Mouse (Mus musculus) layer of hippocampus, adult 11-12 months (tissue): ENCODE data around the gene Gm17304.

Source experiments
- DNase-seq: peaks from one replicate; pipeline ENCODE4 v3.0.0; 2022; ENCODE audit warnings: low spot score

Gene Gm17304

DNA sequence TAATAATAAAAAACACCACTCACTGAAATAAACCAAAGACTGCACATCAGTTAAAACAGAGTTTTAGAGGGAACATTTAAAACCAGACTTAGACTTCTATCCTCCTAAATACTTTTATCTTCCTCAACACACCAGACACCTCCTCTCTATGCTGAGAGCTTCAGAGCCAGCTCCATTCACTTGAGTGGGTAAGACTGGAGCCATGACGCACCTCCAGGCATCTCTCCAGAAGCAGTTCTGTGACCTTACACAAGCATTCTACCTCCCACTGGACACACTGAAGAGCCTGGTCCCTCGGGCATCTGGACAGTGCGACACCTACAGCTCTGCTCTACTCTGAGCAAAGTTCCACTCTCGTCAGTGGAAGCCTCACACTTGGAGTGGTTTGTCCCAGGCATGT lies 14.4 kb downstream of the Gm17304 start:
- no peak for DNase-seq

DNA sequence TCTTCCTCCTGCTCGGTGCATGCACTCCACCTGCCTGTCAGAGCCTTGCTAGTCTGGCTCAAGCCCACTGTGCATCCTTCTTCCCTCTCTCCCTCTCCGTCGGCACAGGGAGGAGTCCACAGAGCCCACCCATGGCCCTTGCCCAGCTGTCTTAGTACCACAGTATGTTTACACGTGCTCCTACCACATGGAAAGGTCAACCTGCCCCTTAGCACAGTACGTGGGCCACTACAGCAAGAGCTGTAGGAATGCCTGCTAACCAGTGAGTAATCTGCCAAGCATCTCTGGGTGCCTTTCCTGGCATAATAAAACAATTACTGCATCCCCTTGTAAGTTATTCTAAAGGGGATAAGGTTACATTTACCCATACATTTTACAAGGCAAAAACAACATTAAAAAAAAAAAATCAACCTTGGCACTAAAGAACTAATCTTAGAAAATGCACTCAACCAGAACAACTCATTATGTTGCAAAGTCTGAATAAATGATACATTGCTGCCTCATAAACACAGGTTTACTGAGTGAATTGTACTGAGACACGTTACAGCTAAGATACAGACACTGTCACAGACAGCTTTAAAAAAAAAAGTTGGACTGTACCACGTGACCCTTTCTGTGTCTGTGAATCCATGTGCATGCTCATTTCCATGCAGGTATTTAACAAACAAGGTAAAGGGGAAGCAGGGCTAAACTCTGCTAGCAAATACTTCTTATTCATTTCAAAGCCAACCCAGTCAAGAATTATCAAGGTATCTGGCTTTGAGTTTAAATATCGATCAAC lies 19.7 kb downstream of the Gm17304 start:
- DNase-seq = no peak

DNA sequence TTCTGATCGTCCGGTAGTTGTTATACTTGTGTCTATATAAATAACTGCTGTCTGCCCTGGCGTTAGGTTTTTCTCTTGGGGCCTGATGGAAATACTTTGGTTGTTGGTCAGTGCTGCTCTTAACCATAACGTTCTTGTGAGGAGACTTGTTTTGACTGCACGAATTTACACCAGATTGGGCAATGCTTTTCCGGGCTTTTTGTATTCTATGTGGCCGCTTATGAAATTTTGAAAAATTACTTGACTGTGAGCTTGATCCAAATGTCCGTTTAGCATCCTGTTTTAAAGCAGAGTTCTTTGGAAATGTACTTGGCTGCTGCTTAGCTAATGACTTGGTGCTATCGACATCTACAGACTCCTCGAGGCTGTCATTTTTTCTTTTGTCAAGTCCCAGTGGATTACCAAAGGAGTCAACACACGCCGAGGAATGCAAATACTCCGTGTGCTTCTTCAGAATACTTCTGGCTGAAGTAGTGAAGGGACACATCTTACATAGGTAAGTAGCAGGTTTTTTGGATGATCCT lies 27.6 kb downstream of the Gm17304 start:
- DNase-seq = no peak

DNA sequence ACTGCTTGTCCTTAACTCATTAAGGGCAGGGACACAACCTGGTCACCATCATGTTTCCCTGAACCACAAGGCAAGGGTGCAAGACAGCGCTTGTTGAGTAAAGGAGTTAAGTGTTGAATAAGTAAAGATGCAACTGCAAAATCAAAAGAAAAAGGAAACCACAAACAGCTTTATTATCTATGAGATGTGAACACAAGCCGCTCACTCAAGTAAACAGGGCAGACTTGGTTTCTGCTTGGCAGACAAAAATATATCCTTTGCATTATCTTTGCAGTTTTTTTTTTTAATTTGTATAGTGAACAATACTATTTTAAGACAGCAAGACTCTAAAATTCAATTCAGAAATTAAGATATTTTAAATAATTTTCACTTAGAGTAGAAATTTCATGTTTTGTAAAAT lies 30.7 kb downstream of the Gm17304 start:
- DNase-seq = no peak

DNA sequence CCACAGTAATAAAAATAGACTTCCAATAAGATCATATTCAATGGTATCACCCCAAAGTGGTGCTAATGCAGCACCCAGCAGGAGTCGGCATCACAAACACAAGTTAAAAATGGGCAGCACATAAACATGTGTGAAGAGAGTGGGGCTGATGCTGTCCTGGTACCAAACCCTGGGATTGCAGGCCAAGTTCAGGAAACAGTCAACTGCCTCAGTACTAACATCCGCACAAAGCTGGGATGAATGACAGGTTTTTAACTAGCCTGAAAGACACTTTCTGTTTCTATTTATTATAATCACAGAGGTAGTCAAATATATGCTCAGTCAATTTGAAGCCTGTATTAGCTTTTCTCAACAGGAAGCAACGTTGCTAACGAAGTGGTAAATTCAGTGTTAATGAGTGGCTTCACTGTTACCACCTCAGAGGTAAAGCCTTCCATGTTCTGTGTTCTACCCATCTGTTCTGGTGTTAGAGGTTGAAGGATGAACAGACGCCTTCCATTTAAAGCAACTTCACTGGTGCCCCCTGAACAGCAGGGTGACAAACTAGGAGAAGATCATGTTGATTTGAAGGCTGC lies 31.4 kb downstream of the Gm17304 start:
- no peak for DNase-seq

DNA sequence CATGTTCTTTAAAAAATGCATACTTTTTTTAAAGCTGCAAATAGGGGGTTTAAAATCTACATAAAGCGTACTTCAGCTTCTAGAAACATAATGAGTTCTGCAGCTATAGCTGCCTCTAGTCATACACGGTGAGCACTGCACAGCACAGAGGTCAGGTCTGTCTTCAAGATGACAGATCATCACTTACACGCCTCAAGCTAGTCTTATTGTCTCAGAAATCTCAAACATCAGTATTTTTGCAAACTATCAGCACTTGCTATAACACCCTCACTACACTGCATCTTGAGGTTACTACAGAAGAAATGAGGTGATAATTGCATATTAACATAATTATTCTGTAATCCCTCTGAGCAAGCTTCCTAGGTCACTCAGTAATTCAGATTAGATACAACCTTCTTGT lies 33.0 kb downstream of the Gm17304 start:
- DNase-seq = no peak

DNA sequence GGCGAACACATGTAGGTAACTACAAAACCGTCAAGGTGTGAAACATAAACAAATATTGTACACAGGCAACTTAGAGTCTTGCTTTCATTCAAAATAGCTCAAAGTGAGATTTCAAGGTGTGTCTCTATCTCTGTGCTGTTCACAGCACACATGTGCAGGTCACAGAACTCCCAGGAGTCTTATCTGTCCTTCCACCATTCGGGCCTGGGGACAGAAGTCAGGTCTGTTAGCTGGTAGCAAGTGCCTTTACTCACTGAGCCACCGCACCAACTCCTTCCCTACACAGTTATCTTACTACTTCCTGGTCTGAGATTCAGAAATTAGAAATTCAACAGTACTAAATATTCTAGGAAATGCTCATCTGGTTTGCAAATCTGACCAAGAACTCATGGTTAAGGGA lies 34.5 kb downstream of the Gm17304 start:
- no peak for DNase-seq

DNA sequence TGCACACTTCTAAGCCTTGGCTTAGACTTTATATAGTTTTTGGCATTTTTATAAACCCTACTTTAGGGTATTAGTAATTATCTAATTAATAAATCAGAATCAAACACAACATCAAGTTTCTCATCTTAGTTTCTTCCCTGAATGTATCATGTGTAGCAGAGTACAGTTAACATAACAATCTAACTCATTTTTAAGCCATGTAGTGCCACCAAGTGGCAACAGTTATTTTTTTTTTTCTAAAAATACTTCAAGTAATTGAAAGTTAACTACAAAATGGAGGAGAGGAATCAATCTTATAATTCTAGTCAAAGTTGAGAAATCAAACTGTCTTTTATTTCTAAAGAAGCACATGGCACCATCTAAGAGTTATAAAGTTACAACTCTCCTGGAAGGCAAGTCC lies 40.5 kb downstream of the Gm17304 start:
- no peak for DNase-seq

DNA sequence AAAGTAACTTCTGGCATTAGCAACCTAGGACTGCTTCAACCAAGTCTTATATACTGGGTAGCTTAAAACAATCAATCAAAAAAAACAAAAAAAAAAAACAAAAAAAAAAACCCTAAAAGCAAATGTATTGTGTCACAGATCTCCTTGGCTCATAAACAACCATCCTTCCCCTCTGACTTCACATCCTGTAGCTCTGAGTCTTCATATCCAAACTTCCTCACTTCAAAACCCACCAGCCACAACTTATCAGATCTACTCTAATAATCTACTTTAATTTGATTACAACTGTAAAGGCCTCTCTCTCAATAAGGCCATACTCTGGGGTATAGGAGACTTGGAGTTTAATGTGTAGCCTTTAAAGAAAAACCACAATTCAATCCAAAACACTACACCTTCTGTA lies 41.1 kb downstream of the Gm17304 start:
- no peak for DNase-seq

DNA sequence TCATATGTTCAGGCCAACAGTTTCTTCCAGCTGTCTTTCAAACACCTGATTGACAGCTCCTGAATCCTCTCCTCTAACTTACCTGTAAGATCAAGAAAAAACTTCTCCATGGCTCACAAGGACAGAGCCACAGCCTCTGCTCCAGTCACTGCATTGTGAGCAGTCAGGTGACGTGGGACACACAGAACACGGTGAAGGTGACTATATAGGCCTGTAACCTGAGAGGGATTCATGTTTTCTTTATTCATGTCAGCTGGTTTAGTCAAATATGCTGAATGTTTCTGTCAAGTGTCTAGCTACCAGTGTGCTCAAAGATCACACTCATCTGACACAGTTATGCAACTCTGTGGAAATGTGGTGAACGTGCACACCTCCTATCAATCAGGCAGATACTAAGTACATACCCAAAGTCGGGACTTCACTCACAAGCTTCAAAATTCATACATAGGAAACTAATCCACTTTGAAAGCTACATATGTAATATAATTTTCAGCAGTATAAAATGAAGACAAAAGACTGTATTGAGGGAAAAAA lies 43.4 kb downstream of the Gm17304 start:
- no peak for DNase-seq

DNA sequence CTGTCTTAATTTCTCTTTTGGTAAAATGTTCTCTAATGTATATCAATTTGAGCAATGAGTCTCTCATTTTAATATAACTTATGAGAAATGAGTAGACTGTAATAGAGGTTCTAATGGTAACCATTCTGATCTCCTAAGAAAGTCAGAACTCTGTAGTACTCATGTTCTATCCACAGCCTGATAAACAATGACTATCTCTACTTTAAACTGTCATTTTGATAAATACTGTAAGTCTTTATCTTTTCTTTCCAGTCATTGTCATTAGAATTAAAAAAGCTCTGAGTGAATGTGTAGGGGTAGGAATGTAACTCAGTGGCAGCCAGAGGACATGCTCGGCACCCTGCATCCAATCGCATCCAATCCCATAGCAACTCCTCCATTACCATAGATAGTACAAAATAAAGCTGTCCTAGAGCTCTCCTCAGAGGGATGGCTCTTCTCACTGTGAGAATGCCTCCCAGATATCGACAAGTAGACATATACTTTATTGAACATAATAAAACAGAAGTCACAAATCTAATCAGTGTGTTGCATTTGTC lies 44.0 kb downstream of the Gm17304 start:
- no peak for DNase-seq
